Mouse (Mus musculus): Measurements from ENCODE around the gene Notum. TPM values are rescaled to one million over a fixed set of nuclear protein-coding genes. Genes with fewer than 3 reads are reported as not detected.

Gene Notum
- polyA plus RNA-seq, 1 experiment from 2014 or later, result 0.29 TPM

- Histone ChIP-seq H3K9ac (replicated peaks) (no peak overlapping the region), H3K9me3 (ENCODE audit: low read length) (no peaks in the 10 kb centered on the region), H3K4me3 (ENCODE audit: low read depth, low read length) (no peak overlapping the region), H3K36me3 (replicated peaks; ENCODE audit: insufficient read depth, low read length) (peaks cover 58% of the 10 kb centered on the region), H3K27ac (ENCODE audit: low read depth) (peak overlapping the region; percentile 95), H3K4me1 (ENCODE audit: insufficient read depth) (peaks cover 33% of the 10 kb centered on the region), H3K27me3 (ENCODE audit: insufficient read depth, low read length) (no peaks in the 10 kb centered on the region), H3K4me2 (ENCODE audit: low read depth, low read length) (no peak overlapping the region)
- no peak for ATAC-seq
- TF ChIP-seq CTCF (IDR thresholded peaks at IDR 0.05; ENCODE audit: low read depth), result no peak
- TF ChIP-seq EP300 (IDR thresholded peaks at IDR 0.05; ENCODE audit: low read depth), result no peak
- WGBS (ENCODE audit: insufficient replicate concordance), result 92% methylated on average over 25 of the region's 25 CpGs
- no peak for DNase-seq
These were observed 42.1 kb downstream of the Notum start for GRCm38 (mm10) chr11:120618619-120619535.

GRCm38 (mm10) chr11:120617519-120618112 is 43.4 kb downstream of the Notum start, which contains the start of gene Pcyt2:
Gene Pcyt2 (minus strand): TSS chr11:120617936.
- ATAC-seq (peak; percentile 92), DNase-seq (peak; percentile 97)
- Histone ChIP-seq H3K27ac (ENCODE audit: low read depth) (peak within 1 kb of the TSS; percentile 95), H3K36me3 (replicated peaks; ENCODE audit: insufficient read depth, low read length) (peaks cover 58% of the 10 kb centered on the region), H3K4me3 (ENCODE audit: low read depth, low read length) (peak within 1 kb of the TSS; percentile 92), H3K9ac (replicated peaks) (peak within 1 kb of the TSS; percentile 94), H3K9me3 (ENCODE audit: low read length) (no peaks in the 10 kb centered on the region), H3K4me2 (ENCODE audit: low read depth, low read length) (peak within 1 kb of the TSS; percentile 98), H3K4me1 (ENCODE audit: insufficient read depth) (peaks cover 26% of the 10 kb centered on the region), H3K27me3 (ENCODE audit: insufficient read depth, low read length) (no peaks in the 10 kb centered on the region)
- TF ChIP-seq CTCF (IDR thresholded peaks at IDR 0.05; ENCODE audit: low read depth) (no peak), EP300 (IDR thresholded peaks at IDR 0.05; ENCODE audit: low read depth) (no peak)
- under 1% methylated on average over 54 of the region's 56 CpGs for WGBS (ENCODE audit: insufficient replicate concordance)

DNA sequence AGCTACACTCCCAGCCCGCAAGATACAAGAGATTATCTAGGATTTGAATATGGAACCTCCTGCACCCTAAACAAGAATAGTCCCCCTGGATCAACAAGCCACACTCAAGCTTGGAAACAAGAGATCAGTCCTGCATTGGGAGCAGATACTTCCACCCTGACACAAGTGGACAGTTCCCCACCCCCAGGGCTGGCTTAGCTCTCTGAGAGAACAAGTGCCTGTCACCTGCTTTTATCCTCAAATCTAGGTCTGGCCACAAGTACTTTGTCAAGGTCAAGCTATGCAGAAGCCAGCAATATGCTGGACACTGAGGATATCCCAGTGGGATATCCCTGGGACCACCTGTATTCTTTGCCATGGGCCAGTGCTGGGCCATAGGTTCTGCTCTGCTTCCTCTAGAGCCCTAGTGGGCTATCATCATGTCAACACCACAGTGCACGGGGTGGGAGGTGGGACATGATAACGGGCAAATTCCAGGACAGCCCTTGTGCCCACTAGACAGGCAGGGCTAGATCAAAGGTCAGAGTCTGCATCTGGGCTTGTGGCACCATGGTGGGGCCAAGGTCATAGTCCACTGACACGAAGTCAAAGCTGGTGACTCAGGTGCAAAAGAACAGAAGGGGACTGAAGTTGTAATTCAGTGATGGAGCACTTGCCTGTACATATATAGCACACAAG is 44.2 kb downstream of the Notum start:
- no peaks in the 10 kb centered on the region for H3K27me3 ChIP-seq (ENCODE audit: insufficient read depth, low read length)
- peaks cover 28% of the 10 kb centered on the region for H3K4me1 ChIP-seq (ENCODE audit: insufficient read depth)
- TF ChIP-seq EP300 (IDR thresholded peaks at IDR 0.05; ENCODE audit: low read depth) (no peak), CTCF (IDR thresholded peaks at IDR 0.05; ENCODE audit: low read depth) (no peak)
- H3K4me3 ChIP-seq (ENCODE audit: low read depth, low read length), result peak overlapping the region; percentile 92
- 40% methylated on average over 4 of the region's 4 CpGs for WGBS (ENCODE audit: insufficient replicate concordance)
- ATAC-seq (peak; percentile 40), DNase-seq (no peak)
- peak overlapping the region; percentile 98 for H3K4me2 ChIP-seq (ENCODE audit: low read depth, low read length)
- H3K27ac ChIP-seq (ENCODE audit: low read depth), result peak overlapping the region; percentile 95
- peaks cover 57% of the 10 kb centered on the region for H3K36me3 ChIP-seq (replicated peaks; ENCODE audit: insufficient read depth, low read length)
- no peaks in the 10 kb centered on the region for H3K9me3 ChIP-seq (ENCODE audit: low read length)
- peak overlapping the region; percentile 94 for H3K9ac ChIP-seq (replicated peaks)

GRCm38 (mm10) chr11:120615606-120616203 is 45.3 kb downstream of the Notum start:
- peak; percentile 18 for ATAC-seq
- Histone ChIP-seq H3K36me3 (replicated peaks; ENCODE audit: insufficient read depth, low read length) (peaks cover 57% of the 10 kb centered on the region), H3K4me3 (ENCODE audit: low read depth, low read length) (peak overlapping the region; percentile 92), H3K4me2 (ENCODE audit: low read depth, low read length) (peak overlapping the region; percentile 98), H3K4me1 (ENCODE audit: insufficient read depth) (peaks cover 28% of the 10 kb centered on the region), H3K27ac (ENCODE audit: low read depth) (peak overlapping the region; percentile 95), H3K9ac (replicated peaks) (peak overlapping the region; percentile 94), H3K27me3 (ENCODE audit: insufficient read depth, low read length) (no peaks in the 10 kb centered on the region), H3K9me3 (ENCODE audit: low read length) (no peaks in the 10 kb centered on the region)
- TF ChIP-seq EP300 (IDR thresholded peaks at IDR 0.05; ENCODE audit: low read depth), result no peak
- TF ChIP-seq CTCF (IDR thresholded peaks at IDR 0.05; ENCODE audit: low read depth), result no peak
- 82% methylated on average over 11 of the region's 11 CpGs for WGBS (ENCODE audit: insufficient replicate concordance)
- DNase-seq, result no peak

DNA sequence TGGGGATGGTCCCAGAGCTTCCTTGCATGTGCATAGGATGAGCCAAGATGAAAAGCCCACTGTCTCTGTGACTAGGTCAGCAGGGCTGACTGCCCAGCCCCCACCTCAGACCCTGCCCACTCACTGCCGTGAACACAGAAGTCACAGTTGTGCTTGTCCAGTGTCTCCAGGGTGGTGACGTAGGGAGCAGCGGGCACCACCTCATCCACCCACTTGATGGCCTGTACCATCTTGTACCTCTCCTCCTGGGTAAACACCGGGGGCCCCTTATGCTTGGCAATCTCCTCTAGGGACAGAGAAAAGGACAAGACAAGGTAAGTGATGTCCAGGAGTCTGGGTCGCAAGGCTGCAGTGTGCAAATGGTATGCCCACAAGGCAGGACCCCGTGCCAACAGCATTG is 45.8 kb downstream of the Notum start:
- peaks cover 56% of the 10 kb centered on the region for H3K36me3 ChIP-seq (replicated peaks; ENCODE audit: insufficient read depth, low read length)
- no peak for ATAC-seq
- TF ChIP-seq CTCF (IDR thresholded peaks at IDR 0.05; ENCODE audit: low read depth), result no peak
- TF ChIP-seq EP300 (IDR thresholded peaks at IDR 0.05; ENCODE audit: low read depth), result no peak
- H3K9me3 ChIP-seq (ENCODE audit: low read length), result no peaks in the 10 kb centered on the region
- H3K9ac ChIP-seq (replicated peaks), result no peak overlapping the region; the same call in 1 of the 2 replicates
- WGBS (ENCODE audit: insufficient replicate concordance), result 86% methylated on average over 6 of the region's 6 CpGs
- 0 out of 2 replicates have a peak overlapping the region, but pooled peaks have one; percentile 7 for H3K4me3 ChIP-seq (ENCODE audit: low read depth, low read length)
- H3K4me2 ChIP-seq (ENCODE audit: low read depth, low read length), result peak overlapping the region; percentile 98
- peaks cover 28% of the 10 kb centered on the region for H3K4me1 ChIP-seq (ENCODE audit: insufficient read depth)
- peak overlapping the region; percentile 12; the same call in 1 of the 2 replicates for H3K27ac ChIP-seq (ENCODE audit: low read depth)
- DNase-seq, result no peak
- H3K27me3 ChIP-seq (ENCODE audit: insufficient read depth, low read length), result no peaks in the 10 kb centered on the region
